Mouse (Mus musculus): Measurements from ENCODE around the gene Acvr1b.
A peak's percentile ranks its signal among the peaks of the same experiment; 100 is the strongest.

Acvr1b gene

GRCm38 (mm10) chr15:101196079-101196795, 22.4 kb downstream of the Acvr1b start:
- DNase-seq (ENCODE audit: low read depth in 1 of 2, low spot score in 2 of 2): no peak

DNA sequence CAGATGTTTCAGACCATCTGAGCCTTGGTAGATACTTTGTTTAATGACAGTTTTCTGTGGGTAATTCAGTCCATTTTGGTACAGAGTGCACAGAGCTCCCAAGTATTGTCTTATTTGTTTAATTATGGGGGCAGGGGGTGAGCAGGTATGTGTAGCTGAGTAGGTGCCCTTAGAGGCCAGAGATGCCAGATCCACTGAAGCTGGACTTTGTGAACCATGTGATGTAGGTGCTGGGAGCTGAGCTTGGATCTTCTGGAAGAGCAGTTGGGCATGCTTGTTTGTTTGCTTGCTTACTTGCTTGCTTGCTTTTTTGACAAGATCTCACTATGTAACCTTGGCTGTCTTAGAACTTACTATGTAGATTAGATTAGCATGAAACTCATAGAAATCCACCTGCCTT, 23.1 kb downstream of the Acvr1b start:
- no peak for DNase-seq (ENCODE audit: low read depth in 1 of 2, low spot score in 2 of 2)

DNA sequence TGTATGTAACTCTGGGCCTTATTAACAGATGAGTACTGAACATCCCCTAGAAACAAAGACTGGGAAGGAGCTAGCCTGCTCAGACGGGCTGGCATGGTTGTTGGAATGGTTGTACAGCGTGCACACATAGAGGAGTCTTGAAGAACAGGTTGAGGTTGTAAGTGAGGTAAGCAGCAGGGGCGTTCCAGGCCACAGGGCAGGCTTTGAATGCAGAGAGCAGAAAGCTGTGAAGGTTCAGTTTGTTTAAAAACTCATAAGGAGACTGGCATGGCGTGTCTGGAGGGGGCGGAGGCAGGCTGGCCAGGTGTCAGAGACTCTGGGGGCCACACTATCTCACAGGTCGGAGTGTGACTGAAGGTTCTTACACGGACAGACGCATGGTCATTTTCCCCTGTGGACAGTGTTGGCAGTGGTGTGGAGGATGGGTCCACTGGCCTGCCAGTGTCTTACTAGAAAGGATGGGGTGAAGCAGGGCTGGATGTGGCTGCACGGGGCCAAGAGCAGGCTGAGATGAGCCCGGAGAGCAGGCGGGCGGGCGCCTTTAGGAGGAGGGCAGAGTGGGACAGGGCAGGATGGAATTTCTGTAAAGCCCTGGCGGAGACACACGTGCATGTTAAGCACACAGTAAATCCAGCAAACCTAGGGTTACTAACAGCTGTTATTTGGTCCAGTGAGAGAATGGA, 23.8 kb downstream of the Acvr1b start:
- DNase-seq (ENCODE audit: low read depth in 1 of 2, low spot score in 2 of 2): no peak

DNA sequence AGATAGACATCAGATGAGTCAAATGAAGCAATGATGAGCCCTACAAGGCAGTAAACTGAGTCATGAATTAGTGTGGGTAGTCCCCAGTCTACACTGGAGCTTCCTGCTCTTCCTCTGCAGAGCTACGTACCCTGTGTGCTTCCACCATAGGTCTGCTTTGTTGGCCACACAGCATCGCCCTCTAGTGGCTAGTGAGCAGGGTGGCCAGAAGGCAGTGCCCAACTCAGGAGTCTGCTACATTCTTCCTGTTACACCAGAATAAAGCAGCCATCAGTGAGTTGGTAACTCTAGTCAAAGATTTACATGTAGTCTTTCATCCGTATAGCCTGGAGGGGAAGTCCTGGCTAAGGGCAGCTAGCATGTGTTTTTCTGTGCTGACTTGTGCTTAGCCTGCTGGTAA, 24.4 kb downstream of the Acvr1b start:
- DNase-seq (ENCODE audit: low read depth in 1 of 2, low spot score in 2 of 2): peak in 1 of 2 experiments; percentile 58

DNA sequence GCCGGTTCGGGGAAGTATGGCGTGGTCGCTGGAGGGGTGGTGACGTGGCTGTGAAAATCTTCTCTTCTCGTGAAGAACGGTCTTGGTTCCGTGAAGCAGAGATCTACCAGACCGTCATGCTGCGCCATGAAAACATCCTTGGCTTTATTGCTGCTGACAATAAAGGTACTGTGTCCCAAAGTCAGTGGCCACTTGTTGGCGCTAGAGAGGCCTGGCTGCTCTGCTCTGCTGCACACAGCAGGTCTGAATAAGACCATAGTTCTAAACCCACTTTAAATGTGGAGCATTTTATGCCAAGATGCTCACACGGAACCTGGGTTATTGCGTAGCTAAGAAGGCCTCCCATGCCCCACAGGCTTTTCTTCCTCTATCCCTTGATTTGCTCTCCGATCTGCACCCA, 25.0 kb downstream of the Acvr1b start:
- no peak for DNase-seq (ENCODE audit: low read depth in 1 of 2, low spot score in 2 of 2)

GRCm38 (mm10) chr15:101200777-101201295, 27.0 kb downstream of the Acvr1b start:
- no peak for DNase-seq (ENCODE audit: low read depth in 1 of 2, low spot score in 2 of 2)

GRCm38 (mm10) chr15:101201414-101201813, 27.5 kb downstream of the Acvr1b start:
- DNase-seq (ENCODE audit: low read depth in 1 of 2, low spot score in 2 of 2): no peak

DNA sequence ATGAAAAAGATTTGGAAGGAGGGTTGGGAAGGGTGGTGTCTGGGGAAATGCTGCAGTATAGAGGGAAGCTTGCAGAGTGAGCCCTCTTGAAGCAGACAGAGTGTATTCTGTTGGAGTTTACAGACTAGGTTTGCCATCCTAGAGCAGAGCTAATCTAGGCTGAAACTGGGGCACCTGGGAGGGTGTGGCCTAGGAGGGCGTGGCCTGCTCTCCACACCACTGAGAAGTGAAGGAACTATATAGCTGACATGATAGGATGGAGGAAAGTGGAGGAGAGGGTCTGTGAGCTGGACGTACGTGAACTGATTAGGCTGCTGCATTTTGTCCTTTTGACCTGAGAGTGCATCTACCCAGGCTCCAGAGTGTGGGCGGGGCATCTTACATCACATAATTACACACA, 29.8 kb downstream of the Acvr1b start:
- no peak for DNase-seq (ENCODE audit: low read depth in 1 of 2, low spot score in 2 of 2)

DNA sequence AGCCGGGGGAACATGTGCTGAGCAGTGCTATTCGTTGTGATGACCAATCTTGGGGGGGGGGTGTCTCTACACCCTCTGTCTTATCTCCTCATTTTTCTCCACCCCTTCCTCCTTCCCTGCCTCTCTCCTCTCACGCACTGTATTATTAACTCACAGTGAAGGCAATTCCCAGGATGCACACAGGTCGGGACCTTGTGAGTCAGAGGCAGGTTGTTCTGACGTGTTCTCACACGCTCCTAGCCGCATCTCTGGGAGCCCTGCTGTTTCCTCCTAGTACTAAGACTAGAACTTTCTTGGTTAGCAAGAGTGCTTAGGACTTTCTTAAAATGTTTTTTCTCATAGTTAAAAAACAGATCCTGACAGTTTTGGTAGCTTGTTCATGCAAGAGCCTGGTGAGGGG, 30.9 kb downstream of the Acvr1b start:
- no peak for DNase-seq (ENCODE audit: low read depth in 1 of 2, low spot score in 2 of 2)

GRCm38 (mm10) chr15:101210228-101210627, 36.4 kb downstream of the Acvr1b start:
- peak in 1 of 2 experiments; percentile 27 for DNase-seq (ENCODE audit: low read depth in 1 of 2, low spot score in 2 of 2)

- no peak for DNase-seq (ENCODE audit: low read depth in 1 of 2, low spot score in 2 of 2)
Observed at GRCm38 (mm10) chr15:101210998-101211613, 37.2 kb downstream of the Acvr1b start.

GRCm38 (mm10) chr15:101212435-101212834, 38.6 kb downstream of the Acvr1b start:
- no peak for DNase-seq (ENCODE audit: low read depth in 1 of 2, low spot score in 2 of 2)

DNA sequence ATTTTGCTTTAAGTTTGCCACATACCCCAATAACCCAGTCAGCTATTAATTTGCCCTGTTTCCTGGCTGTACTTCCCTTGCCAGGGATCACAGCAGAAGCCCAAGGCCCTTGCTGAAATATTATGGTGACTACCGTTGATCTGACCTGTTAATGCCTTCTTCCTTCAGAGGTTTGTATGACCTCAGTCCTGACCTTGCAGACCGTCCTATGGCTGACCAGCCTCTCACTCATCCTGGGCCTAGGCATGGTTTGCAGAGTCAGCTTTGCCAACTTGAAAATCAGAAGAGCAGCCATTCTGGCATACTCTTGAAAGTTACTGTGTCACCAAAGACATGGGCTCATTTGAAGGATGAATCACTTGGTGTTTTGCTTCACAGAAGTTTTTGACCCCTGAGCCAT, 41.3 kb downstream of the Acvr1b start:
- no peak for DNase-seq (ENCODE audit: low read depth in 1 of 2, low spot score in 2 of 2)

DNA sequence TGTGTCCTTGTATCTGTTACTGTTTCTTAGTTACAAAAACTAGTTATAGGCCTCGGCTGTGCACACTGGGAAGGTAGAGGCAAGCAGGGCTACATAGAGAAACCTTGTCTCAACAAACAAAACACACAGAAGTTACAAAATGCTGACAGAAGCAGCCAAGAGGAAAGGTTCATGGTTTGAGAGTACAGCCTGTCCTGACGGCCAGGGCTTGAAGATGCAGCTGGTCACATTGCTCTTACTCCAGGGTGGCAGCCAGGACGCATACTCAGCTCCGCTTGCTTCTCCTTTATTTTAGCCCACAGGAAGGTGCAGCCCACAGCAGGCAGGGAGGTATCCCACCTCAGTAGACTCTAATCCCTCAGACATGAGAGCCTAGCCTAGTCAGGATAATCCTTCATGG, 42.2 kb downstream of the Acvr1b start:
- no peak for DNase-seq (ENCODE audit: low read depth in 1 of 2, low spot score in 2 of 2)

DNA sequence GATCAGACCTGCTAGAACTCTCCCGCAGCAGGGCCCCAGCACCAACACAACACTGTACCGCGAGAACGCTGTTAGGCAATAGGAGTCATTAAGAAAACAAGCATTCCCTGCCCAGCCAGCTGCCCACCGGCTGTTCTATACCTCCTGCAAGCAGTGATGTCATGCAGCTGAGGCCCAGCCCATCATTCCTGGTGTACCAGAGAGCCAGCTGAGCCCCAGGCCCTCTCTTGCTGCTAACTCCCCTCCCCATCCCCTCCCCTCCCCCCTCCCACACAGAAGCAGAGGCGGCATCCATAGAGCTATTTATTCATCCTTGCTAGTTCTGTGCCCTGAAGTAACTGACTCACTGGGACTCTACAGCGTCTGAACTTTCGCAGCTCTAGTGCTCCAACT, 47.0 kb downstream of the Acvr1b start:
- DNase-seq (ENCODE audit: low read depth in 1 of 2, low spot score in 2 of 2): no peak

DNA sequence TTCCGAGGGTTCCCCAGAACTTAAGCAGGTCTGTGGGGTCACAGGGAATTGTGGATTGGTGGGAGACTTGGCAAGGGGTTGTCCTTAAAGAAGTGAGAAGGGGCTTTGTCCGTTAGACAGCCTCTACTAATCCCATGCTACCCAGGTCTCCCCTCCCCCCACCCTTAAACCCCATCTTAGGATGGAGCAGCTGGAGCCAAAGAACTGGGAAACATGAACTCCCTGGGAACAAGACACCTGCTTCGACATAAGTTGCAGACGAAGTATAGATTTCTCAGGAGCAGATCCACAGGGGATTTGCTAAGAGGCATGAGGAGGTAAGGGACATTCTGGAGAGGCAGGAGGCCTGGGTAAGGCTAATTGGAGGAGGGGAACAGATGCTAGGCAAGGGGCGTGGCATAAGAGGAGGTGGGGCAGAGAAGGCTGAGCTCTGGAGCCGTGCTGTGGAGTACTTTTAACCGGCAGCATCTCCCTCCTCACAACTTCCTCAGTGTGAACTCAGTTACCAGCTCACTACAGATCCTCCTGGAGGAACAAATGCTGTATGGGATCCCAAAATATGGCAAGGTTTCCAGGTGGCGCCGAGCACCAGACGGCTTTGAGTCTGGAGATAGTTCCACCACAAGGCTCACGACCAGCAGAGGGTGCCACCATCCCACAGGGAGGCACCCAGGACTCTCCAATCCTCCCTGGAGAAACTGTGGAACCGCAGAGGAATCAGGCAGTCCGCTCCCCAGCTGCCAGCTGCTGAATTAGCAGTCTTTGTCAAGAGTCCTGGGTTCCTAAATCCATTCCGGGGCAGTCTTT, 47.6 kb downstream of the Acvr1b start:
- DNase-seq (ENCODE audit: low read depth in 1 of 2, low spot score in 2 of 2): peak in 1 of 2 experiments; percentile 72

DNA sequence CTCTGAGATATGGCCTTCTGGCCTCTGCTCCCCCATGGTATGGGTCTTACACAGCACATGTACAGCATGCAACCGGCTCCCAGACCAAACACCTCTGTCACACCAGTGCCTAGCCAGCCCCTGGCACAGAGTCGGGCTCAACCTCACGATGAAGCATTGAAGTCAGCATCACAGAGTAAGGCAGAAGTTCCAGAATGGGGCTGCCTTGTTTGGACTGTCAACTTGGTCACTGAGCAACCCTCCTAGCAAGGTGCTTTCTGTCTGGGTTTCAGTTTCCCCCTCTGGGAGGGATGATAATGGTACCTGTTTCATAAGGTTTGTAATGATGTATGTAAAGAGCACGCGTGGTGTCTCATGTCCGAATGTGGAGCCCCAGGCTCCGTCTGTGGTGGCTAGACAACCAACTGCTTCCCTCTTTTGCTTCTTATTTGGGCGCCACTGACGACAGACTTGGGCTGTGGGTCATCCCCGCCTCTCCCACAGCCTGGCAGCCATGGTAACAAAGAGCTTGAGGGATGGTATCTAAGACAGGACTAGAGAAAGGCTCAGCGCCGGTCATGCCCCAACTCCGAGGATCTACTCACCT, 49.1 kb downstream of the Acvr1b start:
- DNase-seq (ENCODE audit: low read depth in 1 of 2, low spot score in 2 of 2): peak in 1 of 2 experiments; percentile 61

- no peak for DNase-seq (ENCODE audit: low read depth in 1 of 2, low spot score in 2 of 2)
Observed at GRCm38 (mm10) chr15:101223596-101223995, 49.7 kb downstream of the Acvr1b start.

DNA sequence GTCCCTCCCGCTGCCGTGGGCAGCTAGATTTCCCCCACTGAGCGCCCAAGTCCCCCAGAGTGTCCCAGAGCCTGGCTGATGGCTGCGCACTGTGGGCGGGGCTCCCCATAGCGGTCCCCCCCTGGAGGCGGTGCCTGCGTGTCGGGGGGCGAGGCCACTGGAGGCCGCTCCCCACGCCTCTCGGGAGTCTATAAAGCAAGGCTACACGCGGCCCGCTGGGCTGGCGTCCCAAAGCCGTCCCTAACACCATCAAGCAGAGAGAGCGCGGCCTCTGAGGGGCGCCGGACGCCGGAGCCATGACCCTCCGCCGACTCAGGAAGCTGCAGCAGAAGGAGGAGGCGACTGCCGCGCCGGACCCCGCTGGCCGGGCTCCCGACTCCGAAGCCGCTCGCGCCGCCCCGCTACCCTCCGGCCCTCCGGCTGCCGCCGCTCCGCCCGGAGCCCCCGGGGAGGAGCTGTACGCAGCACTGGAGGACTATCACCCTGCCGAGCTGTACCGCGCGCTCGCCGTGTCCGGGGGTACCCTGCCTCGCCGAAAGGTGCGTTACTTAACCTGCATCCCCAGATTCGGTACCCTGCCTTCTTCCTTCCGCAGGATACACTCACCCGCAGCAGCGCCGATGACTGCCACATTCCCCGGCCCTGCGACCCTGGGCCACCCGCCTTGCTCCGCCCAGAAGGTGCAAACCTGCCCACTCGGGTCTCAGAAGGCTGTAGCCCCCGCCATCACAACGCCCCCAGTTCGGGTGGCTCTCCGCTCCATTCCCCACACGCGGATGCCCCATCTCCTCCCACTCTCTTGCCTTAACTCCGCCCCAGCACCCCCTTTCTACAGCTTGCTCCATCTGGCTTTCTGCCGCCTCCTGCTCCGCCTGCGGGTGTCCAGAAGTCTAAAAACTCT, 50.4 kb downstream of the Acvr1b start, which contains the start of gene Grasp:
Gene Grasp (plus strand): TSS at position 183 of the 901 bp plus-strand sequence.
- DNase-seq (ENCODE audit: low read depth in 1 of 2, low spot score in 2 of 2): peak in 1 of 2 experiments; percentile 72

DNA sequence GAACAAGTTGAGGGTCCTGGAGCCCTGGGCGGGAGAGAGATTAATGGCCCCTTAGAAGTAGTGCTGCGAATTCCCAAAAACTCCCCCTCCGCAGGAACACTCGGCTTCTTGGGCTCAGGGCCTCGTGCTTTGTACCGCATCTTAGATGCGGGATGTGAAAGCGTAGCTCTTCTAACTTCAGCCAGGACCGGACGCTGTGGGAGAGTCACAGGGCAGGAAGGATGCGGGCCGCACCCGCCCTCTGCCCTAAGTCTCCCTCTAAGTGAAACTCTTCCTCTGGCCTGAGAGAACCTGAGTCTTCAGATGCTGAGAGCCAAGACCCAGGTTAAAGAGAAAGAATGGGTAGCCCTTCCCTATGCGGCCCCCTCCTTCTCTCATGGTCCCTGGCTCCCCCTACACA, 51.1 kb downstream of the Acvr1b start:
- no peak for DNase-seq (ENCODE audit: low read depth in 1 of 2, low spot score in 2 of 2)

Data from monocyte, adult 2 months (primary cell).